Mouse (Mus musculus): ENCODE results near the gene Stab2. TPM values are rescaled to one million over a fixed set of nuclear protein-coding genes. Genes with fewer than 3 reads are reported as not detected.

Gene Stab2
- polyA plus RNA-seq, 1 experiment from 2014 or later = 0.26 TPM

- Histone ChIP-seq H3K4me2 (replicated peaks; ENCODE audit: low read depth, low read length) (no peak overlapping the region), H3K27me3 (ENCODE audit: control insufficient read depth, insufficient read depth, low read length) (no peaks in the 10 kb centered on the region), H3K9ac (ENCODE audit: low read depth, low read length) (no peak overlapping the region), H3K27ac (ENCODE audit: low read depth, low read length) (0 out of 2 replicates have a peak overlapping the region, but pooled peaks have one; percentile 24), H3K36me3 (ENCODE audit: control insufficient read depth, insufficient read depth, low read length) (no peaks in the 10 kb centered on the region), H3K4me1 (replicated peaks; ENCODE audit: control insufficient read depth, insufficient read depth, low read length) (peaks cover 5% of the 10 kb centered on the region; the same call in 1 of the 2 replicates), H3K9me3 (ENCODE audit: control insufficient read depth, low read length) (no peaks in the 10 kb centered on the region), H3K4me3 (ENCODE audit: low read depth, low read length) (no peak overlapping the region)
- WGBS = 24% methylated on average over 8 of the region's 8 CpGs
- peak; percentile 48 for DNase-seq (ENCODE audit: low spot score)
- peak; percentile 73 for ATAC-seq (ENCODE audit: low FRiP score)
Observed at GRCm38 (mm10) chr10:86819649-86820165, 188.1 kb downstream of the Stab2 start.

DNA sequence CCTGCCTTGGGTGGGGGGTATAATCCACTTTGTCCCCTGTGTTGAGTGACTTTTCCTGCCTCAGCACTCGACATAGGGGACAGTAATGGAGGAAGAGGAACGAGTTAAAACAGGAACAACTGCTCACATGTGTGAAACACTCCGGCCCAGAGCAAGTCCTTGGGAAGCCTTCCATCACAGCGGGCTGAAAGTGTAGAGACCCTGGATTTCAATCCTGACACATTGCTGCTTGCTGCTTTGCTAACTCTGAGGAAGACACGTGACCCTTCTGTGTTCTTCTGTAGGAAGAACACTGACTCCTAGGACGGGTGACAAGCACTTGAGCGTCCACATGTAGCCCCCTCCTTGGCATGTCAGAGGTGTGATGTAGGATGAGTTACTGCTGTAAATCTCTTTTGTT is 192.7 kb downstream of the Stab2 start:
- H3K4me2 ChIP-seq (replicated peaks; ENCODE audit: low read depth, low read length) = no peak overlapping the region
- H3K27me3 ChIP-seq (ENCODE audit: control insufficient read depth, insufficient read depth, low read length) = no peaks in the 10 kb centered on the region
- H3K4me3 ChIP-seq (ENCODE audit: low read depth, low read length) = no peak overlapping the region
- no peak for ATAC-seq (ENCODE audit: low FRiP score)
- H3K36me3 ChIP-seq (ENCODE audit: control insufficient read depth, insufficient read depth, low read length) = no peaks in the 10 kb centered on the region
- peaks cover 5% of the 10 kb centered on the region; the same call in 1 of the 2 replicates for H3K4me1 ChIP-seq (replicated peaks; ENCODE audit: control insufficient read depth, insufficient read depth, low read length)
- DNase-seq (ENCODE audit: low spot score) = no peak
- H3K9ac ChIP-seq (ENCODE audit: low read depth, low read length) = no peak overlapping the region
- no peak overlapping the region for H3K27ac ChIP-seq (ENCODE audit: low read depth, low read length)
- 83% methylated on average over 7 of the region's 7 CpGs for WGBS
- no peaks in the 10 kb centered on the region for H3K9me3 ChIP-seq (ENCODE audit: control insufficient read depth, low read length)

DNA sequence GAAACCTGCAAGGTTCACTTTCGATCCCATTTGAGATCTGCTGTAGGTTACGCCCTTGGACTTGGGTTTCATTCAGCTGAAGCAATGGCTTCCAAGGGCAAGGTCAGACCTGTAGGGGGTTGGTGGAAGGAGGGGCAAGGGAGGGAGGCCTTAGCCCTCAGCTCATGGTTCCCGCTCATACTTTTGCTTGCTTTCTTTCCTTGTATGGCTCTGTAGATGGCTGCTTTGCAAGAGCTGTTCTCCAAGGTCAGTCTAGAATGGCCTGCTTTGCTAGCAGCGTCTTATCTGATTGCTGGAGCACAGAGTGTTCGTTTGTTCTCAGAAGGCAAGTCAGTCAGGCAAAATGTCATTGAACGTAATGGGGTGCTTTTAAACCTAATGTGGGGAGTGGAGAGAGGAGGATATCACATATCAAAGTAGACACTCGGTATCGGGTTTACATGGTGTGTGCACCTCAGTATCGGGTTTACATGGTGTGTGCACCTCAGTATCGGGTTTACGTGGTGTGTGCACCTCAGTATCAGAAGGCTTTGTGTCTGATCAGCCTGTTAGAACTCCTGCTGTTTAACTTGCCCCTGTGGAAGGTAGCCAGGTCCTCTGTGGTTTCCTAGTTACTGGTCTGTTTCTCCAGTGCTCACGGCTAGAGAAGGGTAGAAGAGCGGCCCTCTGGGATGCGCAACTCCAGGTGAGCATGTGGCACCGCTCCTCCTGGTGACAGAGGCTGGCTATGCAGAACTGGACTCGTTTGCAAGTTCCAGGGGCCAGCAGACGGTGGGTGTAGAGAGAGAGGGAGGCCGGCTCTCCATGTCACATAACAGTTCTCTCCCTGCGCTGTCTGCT is 193.3 kb downstream of the Stab2 start:
- ATAC-seq (ENCODE audit: low FRiP score) = no peak

GRCm38 (mm10) chr10:86810612-86811011 is 197.2 kb downstream of the Stab2 start:
- no peak overlapping the region for H3K9ac ChIP-seq (ENCODE audit: low read depth, low read length)
- H3K4me1 ChIP-seq (replicated peaks; ENCODE audit: control insufficient read depth, insufficient read depth, low read length) = no peaks in the 10 kb centered on the region
- H3K36me3 ChIP-seq (ENCODE audit: control insufficient read depth, insufficient read depth, low read length) = no peaks in the 10 kb centered on the region
- no peaks in the 10 kb centered on the region for H3K9me3 ChIP-seq (ENCODE audit: control insufficient read depth, low read length)
- no peaks in the 10 kb centered on the region for H3K27me3 ChIP-seq (ENCODE audit: control insufficient read depth, insufficient read depth, low read length)
- ATAC-seq (ENCODE audit: low FRiP score) (no peak), DNase-seq (ENCODE audit: low spot score) (no peak)
- WGBS = 91% methylated on average over 5 of the region's 5 CpGs
- H3K4me2 ChIP-seq (replicated peaks; ENCODE audit: low read depth, low read length) = no peak overlapping the region
- no peak overlapping the region for H3K27ac ChIP-seq (ENCODE audit: low read depth, low read length)
- H3K4me3 ChIP-seq (ENCODE audit: low read depth, low read length) = no peak overlapping the region

More for the DNA sequence above, 193.3 kb downstream of the Stab2 start:
- no peak overlapping the region for H3K4me2 ChIP-seq (replicated peaks; ENCODE audit: low read depth, low read length)
- H3K9ac ChIP-seq (ENCODE audit: low read depth, low read length) = no peak overlapping the region
- peaks cover 3% of the 10 kb centered on the region; the same call in 1 of the 2 replicates for H3K4me1 ChIP-seq (replicated peaks; ENCODE audit: control insufficient read depth, insufficient read depth, low read length)
- H3K9me3 ChIP-seq (ENCODE audit: control insufficient read depth, low read length) = no peaks in the 10 kb centered on the region
- H3K27me3 ChIP-seq (ENCODE audit: control insufficient read depth, insufficient read depth, low read length) = no peaks in the 10 kb centered on the region
- DNase-seq (ENCODE audit: low spot score) = no peak
- WGBS = 81% methylated on average over 19 of the region's 19 CpGs
- H3K27ac ChIP-seq (ENCODE audit: low read depth, low read length) = no peak overlapping the region
- no peak overlapping the region for H3K4me3 ChIP-seq (ENCODE audit: low read depth, low read length)
- H3K36me3 ChIP-seq (ENCODE audit: control insufficient read depth, insufficient read depth, low read length) = no peaks in the 10 kb centered on the region

DNA sequence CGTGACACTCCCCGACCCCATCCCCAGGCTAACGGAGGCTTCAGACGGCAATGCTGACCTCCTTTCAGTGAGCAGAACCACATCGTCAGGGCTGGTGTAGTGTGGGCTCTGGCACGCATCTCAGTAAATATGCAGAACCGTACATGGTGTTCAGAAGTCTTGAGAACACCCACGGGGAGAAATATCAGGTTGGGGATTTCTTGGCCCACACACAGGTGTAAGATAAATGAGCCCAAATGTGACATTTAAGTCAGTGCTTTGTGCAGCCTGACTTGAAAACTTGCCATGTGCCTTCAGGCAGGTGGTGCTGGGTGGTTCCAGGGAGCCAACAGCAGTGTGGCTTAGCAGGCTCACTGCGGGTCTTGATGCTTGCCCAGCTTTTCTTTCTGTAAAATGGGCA is 197.8 kb downstream of the Stab2 start:
- Histone ChIP-seq H3K27ac (ENCODE audit: low read depth, low read length) (no peak overlapping the region), H3K9ac (ENCODE audit: low read depth, low read length) (no peak overlapping the region), H3K4me2 (replicated peaks; ENCODE audit: low read depth, low read length) (no peak overlapping the region), H3K36me3 (ENCODE audit: control insufficient read depth, insufficient read depth, low read length) (no peaks in the 10 kb centered on the region), H3K4me3 (ENCODE audit: low read depth, low read length) (no peak overlapping the region), H3K27me3 (ENCODE audit: control insufficient read depth, insufficient read depth, low read length) (no peaks in the 10 kb centered on the region), H3K9me3 (ENCODE audit: control insufficient read depth, low read length) (no peaks in the 10 kb centered on the region), H3K4me1 (replicated peaks; ENCODE audit: control insufficient read depth, insufficient read depth, low read length) (no peaks in the 10 kb centered on the region)
- ATAC-seq (ENCODE audit: low FRiP score) (no peak), DNase-seq (ENCODE audit: low spot score) (no peak)
- 85% methylated on average over 9 of the region's 9 CpGs for WGBS

DNA sequence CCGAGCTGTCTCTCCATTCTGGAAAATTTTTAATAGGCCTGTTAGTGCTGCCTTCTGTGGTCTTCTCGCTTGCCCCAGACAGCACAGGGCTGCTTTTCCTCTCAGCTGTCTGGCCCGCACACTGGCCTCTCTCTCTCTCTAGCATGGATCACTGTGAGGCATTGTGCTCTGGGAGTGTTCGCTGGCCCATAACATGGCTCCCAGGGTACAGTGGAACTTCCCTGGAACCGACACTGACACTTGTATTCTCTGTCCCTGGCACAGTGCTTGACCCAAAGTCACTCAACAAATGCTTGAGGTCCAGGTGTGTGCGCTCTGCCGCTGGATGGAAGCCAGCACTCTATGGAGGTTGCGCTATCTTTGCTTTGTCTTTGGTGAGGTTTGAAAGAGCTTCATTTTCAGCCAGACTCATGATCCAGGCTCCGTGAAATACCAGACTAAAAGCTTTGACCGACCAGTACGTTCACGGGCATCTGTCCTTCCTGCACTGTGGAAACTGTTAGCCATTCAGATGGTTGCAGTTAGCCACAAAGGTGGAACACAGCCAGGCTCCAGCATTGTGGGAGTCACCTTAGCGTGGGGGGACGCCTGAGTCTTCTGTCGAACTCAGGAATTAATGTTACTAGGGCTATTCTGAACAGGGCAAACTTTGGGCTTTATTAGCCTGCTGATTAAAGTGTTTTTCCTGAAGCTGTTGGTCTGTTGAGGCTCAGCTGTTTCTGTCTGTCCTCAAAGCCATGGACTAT is 199.6 kb downstream of the Stab2 start:
- Histone ChIP-seq H3K4me3 (ENCODE audit: low read depth, low read length) (no peak overlapping the region), H3K4me2 (replicated peaks; ENCODE audit: low read depth, low read length) (no peak overlapping the region), H3K9me3 (ENCODE audit: control insufficient read depth, low read length) (no peaks in the 10 kb centered on the region), H3K27me3 (ENCODE audit: control insufficient read depth, insufficient read depth, low read length) (no peaks in the 10 kb centered on the region), H3K27ac (ENCODE audit: low read depth, low read length) (no peak overlapping the region), H3K4me1 (replicated peaks; ENCODE audit: control insufficient read depth, insufficient read depth, low read length) (no peaks in the 10 kb centered on the region), H3K9ac (ENCODE audit: low read depth, low read length) (no peak overlapping the region), H3K36me3 (ENCODE audit: control insufficient read depth, insufficient read depth, low read length) (no peaks in the 10 kb centered on the region)
- WGBS = 80% methylated on average over 15 of the region's 15 CpGs
- ATAC-seq (ENCODE audit: low FRiP score) = no peak
- DNase-seq (ENCODE audit: low spot score) = no peak

DNA sequence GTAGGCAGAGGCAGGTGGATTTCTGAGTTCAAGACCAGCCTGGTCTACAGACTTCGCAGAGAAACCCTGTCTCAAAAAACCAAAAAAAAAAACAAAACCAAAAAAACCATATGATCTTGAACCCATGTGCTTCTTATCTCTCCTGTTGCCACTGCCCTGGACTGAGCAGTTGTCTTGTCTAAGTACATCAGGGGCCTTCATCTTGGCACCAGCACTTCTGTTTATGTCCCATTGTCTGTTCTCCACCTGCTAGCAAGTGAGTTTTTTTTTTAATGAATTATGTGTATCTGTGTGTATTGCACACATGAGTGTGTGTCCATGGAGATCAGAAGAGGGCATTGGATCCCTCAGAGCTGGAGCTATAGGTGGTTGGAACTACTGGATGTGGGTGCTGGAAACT is 200.5 kb downstream of the Stab2 start:
- WGBS = 86% methylated on average over 1 of the region's 1 CpGs
- no peaks in the 10 kb centered on the region for H3K4me1 ChIP-seq (replicated peaks; ENCODE audit: control insufficient read depth, insufficient read depth, low read length)
- no peak overlapping the region for H3K9ac ChIP-seq (ENCODE audit: low read depth, low read length)
- H3K36me3 ChIP-seq (ENCODE audit: control insufficient read depth, insufficient read depth, low read length) = no peaks in the 10 kb centered on the region
- H3K27ac ChIP-seq (ENCODE audit: low read depth, low read length) = no peak overlapping the region
- no peak overlapping the region for H3K4me2 ChIP-seq (replicated peaks; ENCODE audit: low read depth, low read length)
- no peak for ATAC-seq (ENCODE audit: low FRiP score)
- no peaks in the 10 kb centered on the region for H3K27me3 ChIP-seq (ENCODE audit: control insufficient read depth, insufficient read depth, low read length)
- no peak overlapping the region for H3K4me3 ChIP-seq (ENCODE audit: low read depth, low read length)
- no peak for DNase-seq (ENCODE audit: low spot score)
- no peaks in the 10 kb centered on the region for H3K9me3 ChIP-seq (ENCODE audit: control insufficient read depth, low read length)

DNA sequence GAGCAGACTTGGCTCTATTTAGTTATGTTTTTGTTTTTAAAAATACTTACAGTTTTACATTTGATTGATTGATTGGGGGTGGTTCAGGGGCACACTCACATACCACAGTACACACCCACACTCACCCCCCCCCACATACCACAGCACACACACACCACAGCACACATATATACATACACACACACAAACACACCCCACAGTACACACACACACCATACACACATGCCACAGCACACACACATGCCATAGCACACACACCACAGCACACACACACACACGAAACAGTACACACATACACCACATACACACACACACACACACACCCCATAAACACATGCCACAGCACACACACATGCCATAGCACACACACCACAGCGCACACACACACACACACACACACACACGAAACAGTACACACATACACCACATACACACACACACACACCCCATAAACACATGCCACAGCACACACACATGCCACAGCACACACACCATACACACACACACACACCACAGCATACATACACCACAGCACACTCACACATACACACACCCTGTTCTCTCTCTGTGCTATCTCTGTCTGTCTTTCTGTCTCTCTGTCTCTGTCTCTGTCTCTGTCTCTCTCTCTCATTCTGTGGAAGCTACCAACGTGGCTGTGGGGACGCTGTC is 211.6 kb downstream of the Stab2 start:
- no peaks in the 10 kb centered on the region for H3K27me3 ChIP-seq (ENCODE audit: control insufficient read depth, insufficient read depth, low read length)
- H3K4me2 ChIP-seq (replicated peaks; ENCODE audit: low read depth, low read length) = no peak overlapping the region
- H3K27ac ChIP-seq (ENCODE audit: low read depth, low read length) = no peak overlapping the region
- no peaks in the 10 kb centered on the region for H3K36me3 ChIP-seq (ENCODE audit: control insufficient read depth, insufficient read depth, low read length)
- H3K9ac ChIP-seq (ENCODE audit: low read depth, low read length) = no peak overlapping the region
- no peaks in the 10 kb centered on the region for H3K9me3 ChIP-seq (ENCODE audit: control insufficient read depth, low read length)
- H3K4me3 ChIP-seq (ENCODE audit: low read depth, low read length) = no peak overlapping the region
- H3K4me1 ChIP-seq (replicated peaks; ENCODE audit: control insufficient read depth, insufficient read depth, low read length) = no peaks in the 10 kb centered on the region
- DNase-seq (ENCODE audit: low spot score) (no peak), ATAC-seq (ENCODE audit: low FRiP score) (no peak)
- 95% methylated on average over 5 of the region's 5 CpGs for WGBS
